Mouse (Mus musculus) MEL (cell line): ENCODE data around the gene 4932438A13Rik. TPM values are rescaled to one million over a fixed set of nuclear protein-coding genes. Genes with fewer than 3 reads are reported as not detected.

Source experiments
- DNase-seq: peaks from one replicate; pipeline ENCODE4 v3.0.0; 2011; ENCODE audit warnings: low read depth, low spot score
- H3K27ac ChIP-seq: 2 replicates; pipeline ENCODE4 v1.5.1; 2012; ENCODE audit warnings: low read depth, mild to moderate bottlenecking, control low read depth, low read length, moderate library complexity; ENCODE audit not compliant: control insufficient read depth
- H3K27me3 ChIP-seq, 2 experiments: fragments of 150-350 bp in 1 of 2; sonication (generic) in 1 of 2; 2 replicates each; pipeline ENCODE4 v1.6.1; 2012; ENCODE audit warnings: low read length in 2 of 2, mild to moderate bottlenecking in 2 of 2, improper control_type of control experiment in 1 of 2, moderate library complexity in 1 of 2; ENCODE audit not compliant: insufficient read depth in 2 of 2, control insufficient read depth in 1 of 2
- H3K36me3 ChIP-seq, 2 experiments: 2 replicates each; pipeline ENCODE4 v1.6.1; 2012 to 2014; ENCODE audit warnings: low read length in 2 of 2, improper control_type of control experiment in 1 of 2, inconsistent platforms in 1 of 2, mild to moderate bottlenecking in 1 of 2; ENCODE audit not compliant: insufficient read depth in 2 of 2, control insufficient read depth in 1 of 2
- H3K4me1 ChIP-seq, 2 experiments: fragments of 150-350 bp in 1 of 2; sonication (generic) in 1 of 2; 2 replicates each; pipeline ENCODE4 v1.6.1; 2012; ENCODE audit warnings: low read length in 2 of 2, improper control_type of control experiment in 1 of 2, mild to moderate bottlenecking in 1 of 2; ENCODE audit not compliant: insufficient read depth in 2 of 2, control insufficient read depth in 1 of 2
- H3K4me3 ChIP-seq, 2 experiments: fragments of 150-350 bp in 1 of 2; sonication (generic) in 1 of 2; 2 replicates each; pipeline ENCODE4 v1.5.1; 2012; ENCODE audit warnings: low read depth in 2 of 2, low read length in 2 of 2, mild to moderate bottlenecking in 2 of 2, moderate library complexity in 2 of 2, control low read depth in 1 of 2, improper control_type of control experiment in 1 of 2; ENCODE audit not compliant: control insufficient read depth in 1 of 2, insufficient read depth in 1 of 2
- H3K79me2 ChIP-seq: 2 replicates; pipeline ENCODE4 v1.6.1; 2012; ENCODE audit warnings: mild to moderate bottlenecking, low read length, moderate library complexity; ENCODE audit not compliant: control insufficient read depth, poor library complexity, insufficient read depth
- H3K9ac ChIP-seq: 2 replicates; pipeline ENCODE4 v1.6.1; 2012; ENCODE audit warnings: low read depth, mild to moderate bottlenecking, control low read depth, low read length, moderate library complexity; ENCODE audit not compliant: control insufficient read depth, poor library complexity, severe bottlenecking
- H3K9me3 ChIP-seq: fragments of 150-350 bp; sonication (generic); replicated peaks from 2 replicates; pipeline ENCODE4 v1.6.1; 2012; ENCODE audit warnings: mild to moderate bottlenecking, low read length, improper control_type of control experiment, moderate library complexity; ENCODE audit not compliant: insufficient read depth
- CHD1 ChIP-seq: IDR thresholded peaks from 2 replicates; pipeline ENCODE4 v1.6.1; 2012; ENCODE audit warnings: low read depth, mild to moderate bottlenecking, inconsistent platforms, low read length, improper control_type of control experiment
- CHD2 ChIP-seq: IDR thresholded peaks from 2 replicates; pipeline ENCODE4 v1.6.1; 2011; ENCODE audit warnings: low read length, improper control_type of control experiment
- CTCF ChIP-seq, 3 experiments: IDR thresholded peaks in 2 of 3; conservative IDR thresholded peaks in 1 of 3; 2 replicates each; pipeline ENCODE4 v1.5.1; 2011 to 2012; ENCODE audit warnings: low read length in 3 of 3, low read depth in 2 of 3, mild to moderate bottlenecking in 2 of 3, improper control_type of control experiment in 1 of 3, inconsistent platforms in 1 of 3, mixed read lengths in 1 of 3, moderate library complexity in 1 of 3; ENCODE audit not compliant: control insufficient read depth in 1 of 3, insufficient read depth in 1 of 3, poor library complexity in 1 of 3, severe bottlenecking in 1 of 3
- E2F4 ChIP-seq: IDR thresholded peaks from 2 replicates; pipeline ENCODE4 v1.6.1; 2011; ENCODE audit warnings: low read depth, low read length, improper control_type of control experiment, borderline replicate concordance
- ELF1 ChIP-seq: IDR thresholded peaks from 2 replicates; pipeline ENCODE4 v1.6.1; 2014; ENCODE audit warnings: low read depth, mild to moderate bottlenecking, inconsistent platforms, low read length, improper control_type of control experiment, moderate library complexity
- ETS1 ChIP-seq: IDR thresholded peaks from 2 replicates; pipeline ENCODE4 v1.6.1; 2012; ENCODE audit warnings: low read depth, mild to moderate bottlenecking, inconsistent platforms, low read length, improper control_type of control experiment, moderate library complexity
- JUND ChIP-seq: IDR thresholded peaks from 2 replicates; pipeline ENCODE4 v1.6.1; 2011; ENCODE audit warnings: low read depth, mild to moderate bottlenecking, improper control_type of control experiment, low read length
- MAFK ChIP-seq: IDR thresholded peaks from 2 replicates; pipeline ENCODE4 v1.6.1; 2011; ENCODE audit warnings: low read depth, mild to moderate bottlenecking, low read length, improper control_type of control experiment, borderline replicate concordance
- MAX ChIP-seq: IDR thresholded peaks from 2 replicates; pipeline ENCODE4 v1.6.1; 2011; ENCODE audit warnings: low read length, improper control_type of control experiment
- MAZ ChIP-seq: IDR thresholded peaks from 2 replicates; pipeline ENCODE4 v1.6.1; 2012; ENCODE audit warnings: low read depth, mild to moderate bottlenecking, inconsistent platforms, low read length, improper control_type of control experiment
- MEF2A ChIP-seq: IDR thresholded peaks from 2 replicates; pipeline ENCODE4 v1.6.1; 2014; ENCODE audit warnings: low read depth, mild to moderate bottlenecking, inconsistent platforms, low read length, improper control_type of control experiment; ENCODE audit not compliant: poor library complexity, insufficient replicate concordance, severe bottlenecking; ENCODE audit errors: extremely low read depth
- MYB ChIP-seq: IDR thresholded peaks from 2 replicates; pipeline ENCODE4 v1.6.1; 2011; ENCODE audit warnings: mild to moderate bottlenecking, low read depth, low read length, improper control_type of control experiment
- NRF1 ChIP-seq: IDR thresholded peaks from 2 replicates; pipeline ENCODE4 v1.6.1; 2014; ENCODE audit warnings: low read depth, mild to moderate bottlenecking, inconsistent platforms, low read length, improper control_type of control experiment, moderate library complexity; ENCODE audit not compliant: poor library complexity, insufficient read depth, severe bottlenecking
- POLR2AphosphoS2 ChIP-seq: IDR thresholded peaks from 2 replicates; pipeline ENCODE4 v1.6.1; 2011; ENCODE audit warnings: low read length, improper control_type of control experiment
- UBTF ChIP-seq: IDR thresholded peaks from 2 replicates; pipeline ENCODE4 v1.6.1; 2012; ENCODE audit warnings: low read depth, mild to moderate bottlenecking, inconsistent platforms, low read length, improper control_type of control experiment, moderate library complexity, borderline replicate concordance; ENCODE audit not compliant: insufficient read depth
- USF1 ChIP-seq: IDR thresholded peaks from 2 replicates; pipeline ENCODE4 v1.6.1; 2014; ENCODE audit warnings: low read depth, mild to moderate bottlenecking, inconsistent platforms, low read length, improper control_type of control experiment, moderate library complexity
- ZC3H11A ChIP-seq: IDR thresholded peaks from 2 replicates; pipeline ENCODE4 v1.6.1; 2012; ENCODE audit warnings: low read depth, mild to moderate bottlenecking, inconsistent platforms, low read length, improper control_type of control experiment
- ZNF384 ChIP-seq: IDR thresholded peaks from 2 replicates; pipeline ENCODE4 v1.6.1; 2012; ENCODE audit warnings: low read depth, mild to moderate bottlenecking, inconsistent platforms, low read length, improper control_type of control experiment
- polyA plus RNA-seq, 2 experiments: library from polyadenylated mRNA; stranded (reverse) in 1 of 2; unstranded in 1 of 2; fragments of >175 nt in 1 of 2; fragments of >200 nt in 1 of 2; gene quantifications; 2 replicates each; pipeline versions ENCODE4 v1.2.1 to v1.2.4; 2012; ENCODE audit warnings: low replicate concordance in 2 of 2, low read depth in 1 of 2; ENCODE audit not compliant: insufficient read length in 2 of 2, insufficient read depth in 1 of 2, missing spikeins in 1 of 2
- total RNA-seq: library from RNA; depleted of rRNA; stranded (reverse); fragments of 300-350 nt; gene quantifications from 2 replicates; pipeline ENCODE4 v1.2.3, GENCODE M21; 2012

The 4932438A13Rik gene
- total and polyA plus RNA-seq, 3 experiments, result 11.7 to 102 (median 14.3) TPM

DNA sequence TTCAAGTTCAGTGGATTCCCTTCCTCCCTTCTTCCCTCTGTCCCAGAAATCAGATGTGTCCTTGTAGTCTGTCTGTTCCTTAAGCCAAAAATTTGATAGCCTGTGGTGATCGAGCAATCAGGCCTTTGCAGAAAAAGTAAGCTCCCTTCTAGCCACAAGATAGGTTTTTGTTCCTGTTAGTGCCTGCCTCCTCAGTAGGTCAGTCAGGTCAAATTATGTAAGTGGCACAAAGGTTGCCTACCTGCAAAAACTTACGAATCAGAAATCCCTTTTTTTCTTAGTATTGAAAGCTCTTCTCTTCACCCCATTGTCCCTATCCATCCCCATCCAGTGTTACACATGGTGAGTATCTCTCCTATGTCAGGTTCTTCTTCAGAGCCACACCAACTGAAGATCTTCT, 54.9 kb downstream of the 4932438A13Rik start:
- Histone ChIP-seq H3K27ac (no peak overlapping the region), H3K9ac (no peak overlapping the region), H3K4me3 (no peak overlapping the region), H3K9me3 (no peaks in the 10 kb centered on the region), H3K79me2 (no peaks in the 10 kb centered on the region), H3K36me3 (peaks cover 0 to 5% of the 10 kb centered on the region in 2 experiments; a peak in 2 of 4 replicates), H3K27me3 (no peaks in the 10 kb centered on the region), H3K4me1 (no peaks in the 10 kb centered on the region)
- no peak for TF ChIP-seq MAZ
- TF ChIP-seq UBTF, result no peak
- no peak for TF ChIP-seq E2F4
- no peak for TF ChIP-seq MAFK
- DNase-seq, result no peak

DNA sequence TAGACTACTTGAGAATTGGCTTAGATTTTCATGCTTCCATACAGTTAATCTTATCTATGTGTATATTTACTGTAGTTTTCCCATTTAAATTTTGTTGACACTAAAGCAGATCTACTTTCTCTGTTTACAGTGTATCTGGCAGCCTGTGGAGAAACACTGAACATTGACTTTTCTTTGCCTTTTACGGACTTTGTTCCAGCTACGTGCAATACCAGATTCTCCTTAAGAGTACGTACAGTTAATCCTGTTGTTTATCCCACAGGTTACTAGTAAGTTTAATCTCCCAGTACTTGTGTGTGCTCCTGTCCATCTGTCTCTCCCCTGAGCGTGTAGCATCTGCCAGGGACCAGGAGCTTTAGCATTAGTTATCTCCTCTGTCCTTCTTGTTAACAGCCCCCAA, 55.4 kb downstream of the 4932438A13Rik start:
- H3K36me3 ChIP-seq, result peaks cover 0 to 5% of the 10 kb centered on the region in 2 experiments; a peak in 2 of 4 replicates
- TF ChIP-seq NRF1 (no peak), CTCF (IDR thresholded peaks at IDR 0.05 in 2 of 3, conservative IDR thresholded peaks at IDR 0.05 in 1 of 3; ENCODE audit: control insufficient read depth in 1 of 3, insufficient read depth in 1 of 3, low read depth in 2 of 3, low read length in 3 of 3, poor library complexity in 1 of 3, severe bottlenecking in 1 of 3) (no peak), MYB (no peak), CHD1 (no peak), MEF2A (no peak), ZNF384 (no peak), CHD2 (no peak), MAX (no peak), POLR2AphosphoS2 (no peak), ZC3H11A (no peak)
- TF ChIP-seq, all 39 proteins: peak for 0
- DNase-seq, result no peak
- no peaks in the 10 kb centered on the region for H3K9me3 ChIP-seq
- no peak overlapping the region for H3K4me3 ChIP-seq
- no peak overlapping the region for H3K9ac ChIP-seq
- no peaks in the 10 kb centered on the region for H3K4me1 ChIP-seq
- H3K27ac ChIP-seq, result no peak overlapping the region
- H3K27me3 ChIP-seq, result no peaks in the 10 kb centered on the region
- H3K79me2 ChIP-seq, result no peaks in the 10 kb centered on the region

DNA sequence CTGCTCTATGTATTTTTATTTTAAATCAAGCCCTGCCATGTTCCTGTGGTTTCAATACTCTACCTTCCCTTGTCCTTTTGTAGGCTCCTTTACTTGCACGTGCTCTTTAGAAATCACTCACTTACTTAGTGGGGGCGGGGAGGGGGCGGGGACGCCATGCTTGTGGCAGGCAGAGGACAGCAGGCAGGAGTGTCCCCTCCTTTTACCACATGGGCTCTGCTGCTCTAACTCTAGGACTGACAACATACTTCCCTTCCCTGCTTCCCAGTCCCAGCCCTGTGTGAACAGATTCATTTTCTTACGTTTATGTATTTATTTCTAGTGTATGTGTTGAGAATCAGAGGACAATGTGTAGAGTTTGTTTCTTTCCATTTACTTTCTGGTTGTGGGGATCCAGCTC, 78.7 kb downstream of the 4932438A13Rik start:
- no peak for DNase-seq
- H3K27ac ChIP-seq, result no peak overlapping the region
- H3K27me3 ChIP-seq, result no peaks in the 10 kb centered on the region
- no peak overlapping the region for H3K4me3 ChIP-seq
- H3K36me3 ChIP-seq, result peaks cover under 1 to 4% of the 10 kb centered on the region in 2 experiments; a peak in 3 of 4 replicates
- TF ChIP-seq USF1 (no peak), ELF1 (no peak), ETS1 (no peak), UBTF (no peak), JUND (no peak)
- no peaks in the 10 kb centered on the region for H3K79me2 ChIP-seq
- no peaks in the 10 kb centered on the region for H3K4me1 ChIP-seq
- H3K9ac ChIP-seq, result no peak overlapping the region
- no peaks in the 10 kb centered on the region for H3K9me3 ChIP-seq
